Mouse (Mus musculus) stomach, postnatal 0 days (tissue): ENCODE results near the gene C2cd3. TPM values are rescaled to one million over a fixed set of nuclear protein-coding genes. Genes with fewer than 3 reads are reported as not detected.

Experiments used
- ATAC-seq: fragments of 200-750 bp; cut with Nextera tagmentation; 2 replicates; pipeline ENCODE4 v1.8.0; 2017; ENCODE audit not compliant: low FRiP score, low TSS enrichment
- DNase-seq: peaks from one replicate; pipeline ENCODE4 v3.0.0-alpha.2; 2016; ENCODE audit warnings: low spot score
- H3K27ac ChIP-seq: fragments of 300-500 bp; sonication (generic); replicated peaks from 2 replicates; pipeline ENCODE4 v1.5.1; 2014; ENCODE audit warnings: mild to moderate bottlenecking, control low read depth
- H3K27me3 ChIP-seq: fragments of 300-500 bp; sonication (generic); 2 replicates; pipeline ENCODE4 v1.6.1; 2014; ENCODE audit warnings: low read length; ENCODE audit not compliant: control insufficient read depth, insufficient read depth
- H3K36me3 ChIP-seq: fragments of 300-500 bp; sonication (generic); 2 replicates; pipeline ENCODE4 v1.6.1; 2014; ENCODE audit warnings: low read length, mixed read lengths; ENCODE audit not compliant: control insufficient read depth, insufficient read depth
- H3K4me1 ChIP-seq: fragments of 300-500 bp; sonication (generic); replicated peaks from 2 replicates; pipeline ENCODE4 v1.6.1; 2014; ENCODE audit warnings: antibody characterized with exemption; ENCODE audit not compliant: control insufficient read depth, insufficient read depth
- H3K4me2 ChIP-seq: fragments of 300-500 bp; sonication (generic); replicated peaks from 2 replicates; pipeline ENCODE4 v1.6.1; 2014; ENCODE audit warnings: low read depth, mild to moderate bottlenecking, control low read depth, moderate library complexity
- H3K4me3 ChIP-seq: fragments of 300-500 bp; sonication (generic); 2 replicates; pipeline ENCODE4 v1.5.1; 2014; ENCODE audit warnings: low read depth, low read length, control low read depth
- H3K9ac ChIP-seq: fragments of 300-500 bp; sonication (generic); 2 replicates; pipeline ENCODE4 v1.6.1; 2014; ENCODE audit warnings: mild to moderate bottlenecking, low read length, control low read depth, mixed read lengths
- H3K9me3 ChIP-seq: fragments of 300-500 bp; sonication (generic); 2 replicates; pipeline ENCODE4 v1.6.1; 2016; ENCODE audit warnings: low read length; ENCODE audit not compliant: control insufficient read depth
- CTCF ChIP-seq: IDR thresholded peaks from 2 replicates; pipeline ENCODE4 v1.5.1; 2016; ENCODE audit warnings: antibody characterized with exemption, low read depth, mild to moderate bottlenecking, moderate library complexity
- EP300 ChIP-seq: optimal IDR thresholded peaks from 2 replicates; pipeline ENCODE3; 2016; ENCODE audit warnings: antibody characterized with exemption
- WGBS: fragments of 180-500 bp; shearing (Covaris S2); extraction: QIAGEN DNeasy Blood & Tissue Kit; methylation state at CpG from one replicate; pipeline ENCODE4 v1.1.7; 2014; 5-methylcytosine and 5-hydroxymethylcytosine counted together
- polyA plus RNA-seq: library from polyadenylated mRNA; unstranded; fragments of >200 nt; fragmentation: Nextera tagmentation; extraction: Ambion mirVana; gene quantifications from 2 replicates; pipeline ENCODE4 v1.2.1, GENCODE M21; 2015

The C2cd3 gene
- polyA plus RNA-seq, 1 experiment from 2014 or later: 5.6 TPM

- DNase-seq (peak; percentile 48), ATAC-seq (no peak)
- Histone ChIP-seq H3K9ac (no peak overlapping the region), H3K9me3 (no peaks in the 10 kb centered on the region), H3K27ac (0 out of 2 replicates have a peak overlapping the region, but pooled peaks have one; percentile 13), H3K36me3 (peaks cover 4% of the 10 kb centered on the region; the same call in 1 of the 2 replicates), H3K4me1 (peaks cover 11% of the 10 kb centered on the region), H3K27me3 (no peaks in the 10 kb centered on the region), H3K4me2 (no peak overlapping the region), H3K4me3 (no peak overlapping the region)
- TF ChIP-seq CTCF (no peak), EP300 (no peak)
- WGBS: 63% methylated on average over 6 of the region's 6 CpGs
Observed at GRCm38 (mm10) chr7:100461621-100462151, 89.7 kb downstream of the C2cd3 start.

- peaks cover 4% of the 10 kb centered on the region; the same call in 1 of the 2 replicates for H3K36me3 ChIP-seq
- H3K4me3 ChIP-seq: no peak overlapping the region
- H3K9me3 ChIP-seq: no peaks in the 10 kb centered on the region
- no peaks in the 10 kb centered on the region for H3K27me3 ChIP-seq
- H3K27ac ChIP-seq: no peak overlapping the region
- H3K4me2 ChIP-seq: no peak overlapping the region
- 52% methylated on average over 9 of the region's 9 CpGs for WGBS
- peaks cover 11% of the 10 kb centered on the region for H3K4me1 ChIP-seq
- DNase-seq (no peak), ATAC-seq (no peak)
- no peak overlapping the region for H3K9ac ChIP-seq
- TF ChIP-seq EP300 (no peak), CTCF (no peak)
Observed at GRCm38 (mm10) chr7:100463194-100463593, 91.2 kb downstream of the C2cd3 start.

GRCm38 (mm10) chr7:100463757-100464156 lies 91.7 kb downstream of the C2cd3 start:
- no peak for ATAC-seq
- no peak overlapping the region for H3K4me3 ChIP-seq
- peaks cover 4% of the 10 kb centered on the region; the same call in 1 of the 2 replicates for H3K36me3 ChIP-seq
- no peak overlapping the region for H3K9ac ChIP-seq
- H3K27me3 ChIP-seq: no peaks in the 10 kb centered on the region
- peaks cover 11% of the 10 kb centered on the region for H3K4me1 ChIP-seq
- H3K4me2 ChIP-seq: no peak overlapping the region
- WGBS: 49% methylated on average over 10 of the region's 10 CpGs
- H3K9me3 ChIP-seq: no peaks in the 10 kb centered on the region
- no peak for DNase-seq
- TF ChIP-seq EP300 (no peak), CTCF (no peak)
- H3K27ac ChIP-seq: no peak overlapping the region

GRCm38 (mm10) chr7:100464248-100464647 lies 92.2 kb downstream of the C2cd3 start:
- H3K27me3 ChIP-seq: no peaks in the 10 kb centered on the region
- ATAC-seq: no peak
- peak overlapping the region; percentile 92 for H3K27ac ChIP-seq
- peaks cover 4% of the 10 kb centered on the region; the same call in 1 of the 2 replicates for H3K36me3 ChIP-seq
- H3K4me3 ChIP-seq: no peak overlapping the region
- no peak for DNase-seq
- no peak overlapping the region for H3K9ac ChIP-seq
- 88% methylated on average over 7 of the region's 7 CpGs for WGBS
- H3K4me1 ChIP-seq: peaks cover 11% of the 10 kb centered on the region
- H3K4me2 ChIP-seq: no peak overlapping the region
- TF ChIP-seq EP300 (no peak), CTCF (no peak)
- H3K9me3 ChIP-seq: no peaks in the 10 kb centered on the region

GRCm38 (mm10) chr7:100465248-100465647 lies 93.2 kb downstream of the C2cd3 start:
- H3K27ac ChIP-seq: peak overlapping the region; percentile 92
- H3K9ac ChIP-seq: peak overlapping the region; percentile 47
- no peak overlapping the region for H3K4me3 ChIP-seq
- H3K4me1 ChIP-seq: peaks cover 11% of the 10 kb centered on the region
- TF ChIP-seq CTCF (no peak), EP300 (no peak)
- peak overlapping the region; percentile 42 for H3K4me2 ChIP-seq
- no peaks in the 10 kb centered on the region for H3K9me3 ChIP-seq
- H3K27me3 ChIP-seq: no peaks in the 10 kb centered on the region
- 36% methylated on average over 4 of the region's 4 CpGs for WGBS
- DNase-seq (peak; percentile 54), ATAC-seq (peak; percentile 67)
- H3K36me3 ChIP-seq: no peaks in the 10 kb centered on the region

GRCm38 (mm10) chr7:100465656-100466309 lies 93.8 kb downstream of the C2cd3 start:
- H3K9me3 ChIP-seq: no peaks in the 10 kb centered on the region
- peak; percentile 89 for ATAC-seq
- H3K27ac ChIP-seq: peak overlapping the region; percentile 92
- H3K4me1 ChIP-seq: peaks cover 11% of the 10 kb centered on the region
- H3K36me3 ChIP-seq: no peaks in the 10 kb centered on the region
- 19% methylated on average over 5 of the region's 5 CpGs for WGBS
- peak; percentile 95 for DNase-seq
- H3K4me3 ChIP-seq: 0 out of 2 replicates have a peak overlapping the region, but pooled peaks have one; percentile 1
- TF ChIP-seq EP300 (no peak), CTCF (no peak)
- no peaks in the 10 kb centered on the region for H3K27me3 ChIP-seq
- H3K4me2 ChIP-seq: peak overlapping the region; percentile 42
- peak overlapping the region; percentile 47 for H3K9ac ChIP-seq
